Comparison of ENCODE assay signal across 10 mouse cellular contexts in genomic region chr6:92987846-92988619, GRCm38 (mm10). TPM values are rescaled to one million over a fixed set of nuclear protein-coding genes. Genes with fewer than 3 reads are reported as not detected.
DNase-seq lines count a peak whose midpoint lies in the region; ATAC-seq and TF ChIP-seq lines count a peak whose summit lies in the region.
"Had no signal": no experiment of that assay in that cellular context is flagged by ENCODE, and none has a peak within 500 bp of the region (broad histone marks: within the 10 kb centered on the region; RNA-seq: fewer than 3 reads in every experiment).

No protein-coding gene starts in this region.

- no peaks in the 10 kb centered on the region for H3K9me3 ChIP-seq in limb, embryonic 12.5 days
- H3K9me3 ChIP-seq in limb, embryonic 10.5 days (replicated peaks): no peaks in the 10 kb centered on the region; the same call in 1 of the 2 replicates
- H3K9me3 ChIP-seq in heart, postnatal 0 days (replicated peaks; ENCODE audit: control insufficient read depth, low read length): no peaks in the 10 kb centered on the region
- no peaks in the 10 kb centered on the region for H3K9me3 ChIP-seq in midbrain, embryonic 14.5 days (ENCODE audit: control insufficient read depth, low read length)
- H3K9me3 ChIP-seq: limb, embryonic 15.5 days had no signal

- 0 out of 2 replicates have a peak overlapping the region, but pooled peaks have one; percentile 19 for H3K27ac ChIP-seq in limb, embryonic 12.5 days
- no peak overlapping the region for H3K27ac ChIP-seq in limb, embryonic 10.5 days
- peak overlapping the region; percentile 83 for H3K27ac ChIP-seq in heart, postnatal 0 days (ENCODE audit: low read depth)
- no peak overlapping the region for H3K27ac ChIP-seq in midbrain, embryonic 14.5 days (replicated peaks; ENCODE audit: low read depth, low read length)
- H3K27ac ChIP-seq: limb, embryonic 15.5 days had no signal

- H3K4me2 ChIP-seq in limb, embryonic 12.5 days: no peak overlapping the region
- H3K4me2 ChIP-seq in heart, postnatal 0 days (ENCODE audit: low read depth, low read length): peak overlapping the region; percentile 41
- no peak overlapping the region for H3K4me2 ChIP-seq in midbrain, embryonic 14.5 days (ENCODE audit: low read length)
- H3K4me2 ChIP-seq: limb, embryonic 15.5 days had no signal

- no peak for DNase-seq in limb, embryonic 10.5 days (ENCODE audit: low spot score)
- peak; percentile 64 for DNase-seq in heart, postnatal 0 days (ENCODE audit: low spot score)
- peak; percentile 53 for DNase-seq in kidney, postnatal 14 days
- DNase-seq in midbrain, embryonic 14.5 days: no peak
- no peak for DNase-seq in spleen, postnatal 4 days (ENCODE audit: low spot score in 2 of 2)
- DNase-seq in cerebellum, adult 9-11 months: no peak
- DNase-seq: thymus, postnatal 25 days had no signal

- no peaks in the 10 kb centered on the region for H3K27me3 ChIP-seq in limb, embryonic 12.5 days
- H3K27me3 ChIP-seq in limb, embryonic 10.5 days (ENCODE audit: low read depth, poor library complexity, severe bottlenecking): no peaks in the 10 kb centered on the region
- H3K27me3 ChIP-seq in heart, postnatal 0 days (ENCODE audit: control insufficient read depth, insufficient read depth, low read length): no peaks in the 10 kb centered on the region
- H3K27me3 ChIP-seq in midbrain, embryonic 14.5 days (ENCODE audit: control insufficient read depth, insufficient read depth, low read length): no peaks in the 10 kb centered on the region
- H3K27me3 ChIP-seq: limb, embryonic 15.5 days had no signal

- H3K9ac ChIP-seq in limb, embryonic 12.5 days (replicated peaks): no peak overlapping the region
- peak overlapping the region; percentile 16; the same call in 1 of the 2 replicates for H3K9ac ChIP-seq in heart, postnatal 0 days (replicated peaks; ENCODE audit: low read depth, low read length)
- no peak overlapping the region for H3K9ac ChIP-seq in midbrain, embryonic 14.5 days (replicated peaks; ENCODE audit: low read length)
- H3K9ac ChIP-seq: limb, embryonic 15.5 days had no signal

- no peaks in the 10 kb centered on the region for H3K36me3 ChIP-seq in limb, embryonic 12.5 days
- no peaks in the 10 kb centered on the region for H3K36me3 ChIP-seq in limb, embryonic 10.5 days
- no peaks in the 10 kb centered on the region for H3K36me3 ChIP-seq in heart, postnatal 0 days (replicated peaks; ENCODE audit: control insufficient read depth, insufficient read depth, low read length)
- no peaks in the 10 kb centered on the region for H3K36me3 ChIP-seq in midbrain, embryonic 14.5 days (ENCODE audit: control insufficient read depth, insufficient read depth, low read length)
- H3K36me3 ChIP-seq: limb, embryonic 15.5 days had no signal

- ATAC-seq in limb, embryonic 12.5 days (ENCODE audit: insufficient number of reproducible peaks, insufficient read depth, low FRiP score, low TSS enrichment, low read depth): no peak
- ATAC-seq in heart, postnatal 0 days (ENCODE audit: insufficient read depth, low read depth): peak; percentile 71
- ATAC-seq in megakaryocyte, adult 5-6 weeks (ENCODE audit: poor library complexity, severe bottlenecking): 0 out of 2 replicates have a peak, but pooled peaks have one; percentile 18
- ATAC-seq in midbrain, embryonic 14.5 days (ENCODE audit: low FRiP score, low TSS enrichment): no peak

- TF ChIP-seq CTCF in heart, postnatal 0 days (IDR thresholded peaks at IDR 0.05; ENCODE audit: low read depth): no peak

- peak; percentile 64; the same call in 1 of the 2 replicates for TF ChIP-seq EP300 in heart, postnatal 0 days (IDR thresholded peaks at IDR 0.05; ENCODE audit: low read depth)

- peaks cover 11% of the 10 kb centered on the region for H3K4me1 ChIP-seq in limb, embryonic 12.5 days (replicated peaks)
- H3K4me1 ChIP-seq in limb, embryonic 10.5 days: no peaks in the 10 kb centered on the region
- peaks cover 36% of the 10 kb centered on the region for H3K4me1 ChIP-seq in heart, postnatal 0 days (ENCODE audit: control insufficient read depth, insufficient read depth)
- no peaks in the 10 kb centered on the region for H3K4me1 ChIP-seq in midbrain, embryonic 14.5 days (ENCODE audit: control insufficient read depth, insufficient read depth, low read length)

- H3K4me3 ChIP-seq in limb, embryonic 12.5 days (replicated peaks): no peak overlapping the region
- H3K4me3 ChIP-seq in limb, embryonic 10.5 days: no peak overlapping the region
- peak overlapping the region; percentile 18 for H3K4me3 ChIP-seq in heart, postnatal 0 days (ENCODE audit: low read depth, low read length)
- H3K4me3 ChIP-seq in midbrain, embryonic 14.5 days (replicated peaks; ENCODE audit: low read depth, low read length): no peak overlapping the region
- H3K4me3 ChIP-seq: limb, embryonic 15.5 days had no signal

- 71% methylated on average over 14 of the region's 14 CpGs for WGBS in limb, embryonic 12.5 days
- WGBS in limb, embryonic 10.5 days: 80% methylated on average over 14 of the region's 14 CpGs
- WGBS in heart, postnatal 0 days: 33% methylated on average over 14 of the region's 14 CpGs
- WGBS in midbrain, embryonic 14.5 days: 85% methylated on average over 14 of the region's 14 CpGs

RNA-seq across cellular contexts. Expression of gene Adamts9, which starts 44.7 kb away (rescaled TPM):
- polyA plus RNA-seq in limb, embryonic 12.5 days (2016; fragmentation: Nextera tagmentation; extraction: Ambion mirVana): 5.9 and 6.2 TPM in 2 replicates
- polyA plus RNA-seq in limb, embryonic 10.5 days (2016; fragmentation: Nextera tagmentation; extraction: Ambion mirVana): 2.5 and 3.0 TPM in 2 replicates
- total RNA-seq in heart, postnatal 0 days (2014; rRNA removed; ENCODE audit: low replicate concordance): 27.8 and 35.5 TPM in 2 replicates
- polyA plus RNA-seq in heart, postnatal 0 days (2015; fragmentation: Nextera tagmentation; extraction: Ambion mirVana): 3.9 TPM in 2 replicates
- not detected in 2 replicates for total RNA-seq in megakaryocyte, adult 5-6 weeks (2015)
- 0.16 and 0.44 TPM in 2 replicates for total RNA-seq in megakaryocyte, adult 5-6 weeks (2017)
- 0.73 and 1.2 TPM in 2 replicates for polyA plus RNA-seq in midbrain, embryonic 14.5 days (2014; fragmentation: Nextera tagmentation; extraction: Ambion mirVana)

Comparison
In these comparisons a context has a peak if more than half of its experiments do, and no peak if none do; other contexts are left out.
1. H3K27ac ChIP-seq: peak in limb, embryonic 12.5 days (single experiment) and heart, postnatal 0 days (single experiment); none in limb, embryonic 10.5 days (single experiment) and midbrain, embryonic 14.5 days (single experiment).
2. ATAC-seq: peak in heart, postnatal 0 days (single experiment) and megakaryocyte, adult 5-6 weeks (single experiment); none in limb, embryonic 12.5 days (single experiment) and midbrain, embryonic 14.5 days (single experiment).
3. DNase-seq: peak in heart, postnatal 0 days (single experiment) and kidney, postnatal 14 days (single experiment); none in limb, embryonic 10.5 days (single experiment), midbrain, embryonic 14.5 days (single experiment), spleen, postnatal 4 days (0 of 2) and cerebellum, adult 9-11 months (single experiment).